Mouse (Mus musculus): Measurements from ENCODE around the gene Zdhhc23. TPM values are rescaled to one million over a fixed set of nuclear protein-coding genes. Genes with fewer than 3 reads are reported as not detected.

Gene Zdhhc23
- polyA plus RNA-seq, 1 experiment from 2014 or later = 0.38 TPM

GRCm38 (mm10) chr16:44015416-44016158 lies 36.0 kb upstream of the Zdhhc23 start:
- H3K4me3 ChIP-seq (ENCODE audit: low read depth, low read length) = no peak overlapping the region
- H3K27ac ChIP-seq (replicated peaks; ENCODE audit: low read depth, low read length) = no peak overlapping the region
- no peak overlapping the region for H3K9ac ChIP-seq (replicated peaks; ENCODE audit: low read length)
- no peak overlapping the region; the same call in 1 of the 2 replicates for H3K4me2 ChIP-seq (ENCODE audit: low read depth, low read length)
- ATAC-seq (replicated peaks; ENCODE audit: insufficient number of reproducible peaks, low FRiP score, low TSS enrichment, low read depth) (no peak), DNase-seq (ENCODE audit: low spot score) (no peak)
- H3K27me3 ChIP-seq (ENCODE audit: control insufficient read depth, insufficient read depth, low read length) = no peaks in the 10 kb centered on the region
- H3K4me1 ChIP-seq (ENCODE audit: control insufficient read depth, insufficient read depth, low read length) = no peaks in the 10 kb centered on the region
- no peaks in the 10 kb centered on the region for H3K36me3 ChIP-seq (replicated peaks; ENCODE audit: control insufficient read depth, insufficient read depth, low read depth, low read length)
- H3K9me3 ChIP-seq (replicated peaks; ENCODE audit: control insufficient read depth, low read length) = no peaks in the 10 kb centered on the region
- WGBS = 59% methylated on average over 16 of the region's 16 CpGs

- WGBS = 53% methylated on average over 5 of the region's 5 CpGs
Observed at GRCm38 (mm10) chr16:44011010-44011409, 31.4 kb upstream of the Zdhhc23 start.

GRCm38 (mm10) chr16:44002086-44002485 lies 22.5 kb upstream of the Zdhhc23 start:
- Histone ChIP-seq H3K4me1 (ENCODE audit: control insufficient read depth, insufficient read depth, low read length) (no peaks in the 10 kb centered on the region), H3K9me3 (replicated peaks; ENCODE audit: control insufficient read depth, low read length) (no peaks in the 10 kb centered on the region), H3K4me2 (ENCODE audit: low read depth, low read length) (no peak overlapping the region), H3K27me3 (ENCODE audit: control insufficient read depth, insufficient read depth, low read length) (no peaks in the 10 kb centered on the region), H3K36me3 (replicated peaks; ENCODE audit: control insufficient read depth, insufficient read depth, low read depth, low read length) (no peaks in the 10 kb centered on the region), H3K4me3 (ENCODE audit: low read depth, low read length) (no peak overlapping the region), H3K9ac (replicated peaks; ENCODE audit: low read length) (no peak overlapping the region), H3K27ac (replicated peaks; ENCODE audit: low read depth, low read length) (no peak overlapping the region)
- no peak for DNase-seq (ENCODE audit: low spot score)
- WGBS = 76% methylated on average over 5 of the region's 5 CpGs
- ATAC-seq (replicated peaks; ENCODE audit: insufficient number of reproducible peaks, low FRiP score, low TSS enrichment, low read depth) = no peak

More at GRCm38 (mm10) chr16:44011010-44011409, 31.4 kb upstream of the Zdhhc23 start:
- H3K4me2 ChIP-seq (ENCODE audit: low read depth, low read length) = no peak overlapping the region
- H3K36me3 ChIP-seq (replicated peaks; ENCODE audit: control insufficient read depth, insufficient read depth, low read depth, low read length) = no peaks in the 10 kb centered on the region
- DNase-seq (ENCODE audit: low spot score) (no peak), ATAC-seq (replicated peaks; ENCODE audit: insufficient number of reproducible peaks, low FRiP score, low TSS enrichment, low read depth) (no peak)
- no peak overlapping the region for H3K9ac ChIP-seq (replicated peaks; ENCODE audit: low read length)
- H3K4me1 ChIP-seq (ENCODE audit: control insufficient read depth, insufficient read depth, low read length) = no peaks in the 10 kb centered on the region
- H3K27me3 ChIP-seq (ENCODE audit: control insufficient read depth, insufficient read depth, low read length) = no peaks in the 10 kb centered on the region
- no peak overlapping the region for H3K4me3 ChIP-seq (ENCODE audit: low read depth, low read length)
- H3K9me3 ChIP-seq (replicated peaks; ENCODE audit: control insufficient read depth, low read length) = no peaks in the 10 kb centered on the region
- H3K27ac ChIP-seq (replicated peaks; ENCODE audit: low read depth, low read length) = no peak overlapping the region

GRCm38 (mm10) chr16:43999541-43999940 lies 19.9 kb upstream of the Zdhhc23 start:
- Histone ChIP-seq H3K4me3 (ENCODE audit: low read depth, low read length) (no peak overlapping the region), H3K4me2 (ENCODE audit: low read depth, low read length) (no peak overlapping the region), H3K36me3 (replicated peaks; ENCODE audit: control insufficient read depth, insufficient read depth, low read depth, low read length) (no peaks in the 10 kb centered on the region), H3K9ac (replicated peaks; ENCODE audit: low read length) (no peak overlapping the region), H3K9me3 (replicated peaks; ENCODE audit: control insufficient read depth, low read length) (no peaks in the 10 kb centered on the region), H3K27ac (replicated peaks; ENCODE audit: low read depth, low read length) (no peak overlapping the region), H3K4me1 (ENCODE audit: control insufficient read depth, insufficient read depth, low read length) (no peaks in the 10 kb centered on the region), H3K27me3 (ENCODE audit: control insufficient read depth, insufficient read depth, low read length) (no peaks in the 10 kb centered on the region)
- ATAC-seq (replicated peaks; ENCODE audit: insufficient number of reproducible peaks, low FRiP score, low TSS enrichment, low read depth) (no peak), DNase-seq (ENCODE audit: low spot score) (no peak)
- WGBS = 79% methylated on average over 5 of the region's 5 CpGs

GRCm38 (mm10) chr16:43999111-43999510 lies 19.5 kb upstream of the Zdhhc23 start:
- H3K4me1 ChIP-seq (ENCODE audit: control insufficient read depth, insufficient read depth, low read length) = no peaks in the 10 kb centered on the region
- H3K4me2 ChIP-seq (ENCODE audit: low read depth, low read length) = no peak overlapping the region
- no peak overlapping the region for H3K9ac ChIP-seq (replicated peaks; ENCODE audit: low read length)
- ATAC-seq (replicated peaks; ENCODE audit: insufficient number of reproducible peaks, low FRiP score, low TSS enrichment, low read depth) = no peak
- no peak overlapping the region for H3K27ac ChIP-seq (replicated peaks; ENCODE audit: low read depth, low read length)
- no peaks in the 10 kb centered on the region for H3K27me3 ChIP-seq (ENCODE audit: control insufficient read depth, insufficient read depth, low read length)
- H3K9me3 ChIP-seq (replicated peaks; ENCODE audit: control insufficient read depth, low read length) = no peaks in the 10 kb centered on the region
- H3K4me3 ChIP-seq (ENCODE audit: low read depth, low read length) = no peak overlapping the region
- WGBS = 86% methylated on average over 8 of the region's 8 CpGs
- H3K36me3 ChIP-seq (replicated peaks; ENCODE audit: control insufficient read depth, insufficient read depth, low read depth, low read length) = no peaks in the 10 kb centered on the region
- no peak for DNase-seq (ENCODE audit: low spot score)

GRCm38 (mm10) chr16:43994623-43995022 lies 15.0 kb upstream of the Zdhhc23 start:
- no peak for ATAC-seq (replicated peaks; ENCODE audit: insufficient number of reproducible peaks, low FRiP score, low TSS enrichment, low read depth)
- no peaks in the 10 kb centered on the region for H3K27me3 ChIP-seq (ENCODE audit: control insufficient read depth, insufficient read depth, low read length)
- WGBS = 83% methylated on average over 3 of the region's 3 CpGs

GRCm38 (mm10) chr16:43986299-43986698 lies 6.7 kb upstream of the Zdhhc23 start:
- Histone ChIP-seq H3K4me2 (ENCODE audit: low read depth, low read length) (no peak overlapping the region), H3K9ac (replicated peaks; ENCODE audit: low read length) (no peak overlapping the region), H3K4me3 (ENCODE audit: low read depth, low read length) (no peak overlapping the region), H3K9me3 (replicated peaks; ENCODE audit: control insufficient read depth, low read length) (no peaks in the 10 kb centered on the region), H3K27me3 (ENCODE audit: control insufficient read depth, insufficient read depth, low read length) (no peaks in the 10 kb centered on the region), H3K4me1 (ENCODE audit: control insufficient read depth, insufficient read depth, low read length) (no peaks in the 10 kb centered on the region), H3K36me3 (replicated peaks; ENCODE audit: control insufficient read depth, insufficient read depth, low read depth, low read length) (no peaks in the 10 kb centered on the region), H3K27ac (replicated peaks; ENCODE audit: low read depth, low read length) (no peak overlapping the region)
- WGBS = 94% methylated on average over 4 of the region's 4 CpGs
- DNase-seq (ENCODE audit: low spot score) (no peak), ATAC-seq (replicated peaks; ENCODE audit: insufficient number of reproducible peaks, low FRiP score, low TSS enrichment, low read depth) (no peak)

More at GRCm38 (mm10) chr16:43994623-43995022, 15.0 kb upstream of the Zdhhc23 start:
- Histone ChIP-seq H3K9ac (replicated peaks; ENCODE audit: low read length) (no peak overlapping the region), H3K9me3 (replicated peaks; ENCODE audit: control insufficient read depth, low read length) (no peaks in the 10 kb centered on the region), H3K36me3 (replicated peaks; ENCODE audit: control insufficient read depth, insufficient read depth, low read depth, low read length) (no peaks in the 10 kb centered on the region), H3K27ac (replicated peaks; ENCODE audit: low read depth, low read length) (no peak overlapping the region), H3K4me3 (ENCODE audit: low read depth, low read length) (no peak overlapping the region), H3K4me1 (ENCODE audit: control insufficient read depth, insufficient read depth, low read length) (no peaks in the 10 kb centered on the region), H3K4me2 (ENCODE audit: low read depth, low read length) (no peak overlapping the region)
- DNase-seq (ENCODE audit: low spot score) = no peak

- H3K9ac ChIP-seq (replicated peaks; ENCODE audit: low read length) = peak overlapping the region; percentile 51
- peak overlapping the region; percentile 67 for H3K4me3 ChIP-seq (ENCODE audit: low read depth, low read length)
- peak overlapping the region; percentile 100 for H3K4me2 ChIP-seq (ENCODE audit: low read depth, low read length)
- H3K9me3 ChIP-seq (replicated peaks; ENCODE audit: control insufficient read depth, low read length) = no peaks in the 10 kb centered on the region
- no peak for ATAC-seq (replicated peaks; ENCODE audit: insufficient number of reproducible peaks, low FRiP score, low TSS enrichment, low read depth)
- WGBS = 30% methylated on average over 9 of the region's 9 CpGs
- no peaks in the 10 kb centered on the region; the same call in none of the 2 replicates for H3K4me1 ChIP-seq (ENCODE audit: control insufficient read depth, insufficient read depth, low read length)
- peaks cover 11% of the 10 kb centered on the region for H3K27me3 ChIP-seq (ENCODE audit: control insufficient read depth, insufficient read depth, low read length)
- no peaks in the 10 kb centered on the region for H3K36me3 ChIP-seq (replicated peaks; ENCODE audit: control insufficient read depth, insufficient read depth, low read depth, low read length)
- no peak for DNase-seq (ENCODE audit: low spot score)
- H3K27ac ChIP-seq (replicated peaks; ENCODE audit: low read depth, low read length) = no peak overlapping the region
Observed at GRCm38 (mm10) chr16:43980110-43980609, 569 bp upstream of the Zdhhc23 start.
